Mouse (Mus musculus) limb, embryonic 15.5 days (tissue): ENCODE measurements around the gene Sh3bgr. TPM values are rescaled to one million over a fixed set of nuclear protein-coding genes. Genes with fewer than 3 reads are reported as not detected.
A peak's percentile ranks its signal among the peaks of the same experiment; 100 is the strongest.

ENCODE experiments used
- ATAC-seq: fragments of 200-750 bp; cut with Nextera tagmentation; 2 replicates; pipeline ENCODE4 v1.8.0; 2017; ENCODE audit warnings: low read depth, moderate TSS enrichment; ENCODE audit not compliant: insufficient number of reproducible peaks, low FRiP score, low TSS enrichment
- H3K27ac ChIP-seq: fragments of 300-500 bp; sonication (generic); 2 replicates; pipeline ENCODE4 v1.5.1; 2015; ENCODE audit warnings: moderate library complexity, mild to moderate bottlenecking, inconsistent platforms
- H3K27me3 ChIP-seq: fragments of 300-500 bp; sonication (generic); 2 replicates; pipeline ENCODE4 v1.6.1; 2015; ENCODE audit warnings: inconsistent platforms
- H3K36me3 ChIP-seq: fragments of 300-500 bp; sonication (generic); 2 replicates; pipeline ENCODE4 v1.6.1; 2015; ENCODE audit warnings: inconsistent platforms
- H3K4me1 ChIP-seq: fragments of 300-500 bp; sonication (generic); 2 replicates; pipeline ENCODE4 v1.6.1; 2015; ENCODE audit warnings: inconsistent platforms
- H3K4me2 ChIP-seq: fragments of 300-500 bp; sonication (generic); 2 replicates; pipeline ENCODE4 v1.6.1; 2015; ENCODE audit warnings: mild to moderate bottlenecking, inconsistent platforms
- H3K4me3 ChIP-seq: fragments of 300-500 bp; sonication (generic); 2 replicates; pipeline ENCODE4 v1.5.1; 2015; ENCODE audit warnings: mild to moderate bottlenecking, inconsistent platforms
- H3K9ac ChIP-seq: fragments of 300-500 bp; sonication (generic); 2 replicates; pipeline ENCODE4 v1.6.1; 2015; ENCODE audit warnings: inconsistent platforms
- H3K9me3 ChIP-seq: fragments of 300-500 bp; sonication (generic); 2 replicates; pipeline ENCODE4 v1.6.1; 2016; ENCODE audit warnings: inconsistent platforms
- WGBS: fragments of 180-500 bp; shearing (Covaris S2); methylation state at CpG from one replicate; pipeline ENCODE4 v1.1.7; 2015; 5-methylcytosine and 5-hydroxymethylcytosine counted together
- polyA plus RNA-seq: library from polyadenylated mRNA; unstranded; fragments of >200 nt; fragmentation: Nextera tagmentation; extraction: Ambion mirVana; gene quantifications from 2 replicates; pipeline ENCODE4 v1.2.1, GENCODE M21; 2015

Sh3bgr gene
- polyA plus RNA-seq, 1 experiment from 2014 or later, result 13.6 TPM

GRCm38 (mm10) chr16:96165723-96166264 is 34.5 kb upstream of the Sh3bgr start:
- no peak overlapping the region for H3K4me3 ChIP-seq
- WGBS, result 73% methylated on average over 4 of the region's 4 CpGs
- no peaks in the 10 kb centered on the region for H3K27me3 ChIP-seq
- no peak overlapping the region for H3K9ac ChIP-seq
- ATAC-seq, result no peak
- H3K36me3 ChIP-seq, result no peaks in the 10 kb centered on the region
- H3K4me2 ChIP-seq, result no peak overlapping the region
- H3K27ac ChIP-seq, result no peak overlapping the region
- H3K9me3 ChIP-seq, result no peaks in the 10 kb centered on the region
- H3K4me1 ChIP-seq, result no peaks in the 10 kb centered on the region

GRCm38 (mm10) chr16:96168837-96169236 is 31.4 kb upstream of the Sh3bgr start:
- Histone ChIP-seq H3K9ac (no peak overlapping the region), H3K4me3 (no peak overlapping the region)
- WGBS, result 86% methylated on average over 4 of the region's 4 CpGs

GRCm38 (mm10) chr16:96173648-96174047 is 26.6 kb upstream of the Sh3bgr start:
- H3K36me3 ChIP-seq, result no peaks in the 10 kb centered on the region
- H3K27ac ChIP-seq, result no peak overlapping the region
- no peaks in the 10 kb centered on the region for H3K4me1 ChIP-seq
- H3K9ac ChIP-seq, result no peak overlapping the region
- 71% methylated on average over 8 of the region's 8 CpGs for WGBS
- H3K4me3 ChIP-seq, result no peak overlapping the region
- no peak overlapping the region for H3K4me2 ChIP-seq
- ATAC-seq, result no peak
- no peaks in the 10 kb centered on the region for H3K27me3 ChIP-seq
- H3K9me3 ChIP-seq, result no peaks in the 10 kb centered on the region

More at GRCm38 (mm10) chr16:96168837-96169236, 31.4 kb upstream of the Sh3bgr start:
- no peak for ATAC-seq
- Histone ChIP-seq H3K27ac (no peak overlapping the region), H3K9me3 (no peaks in the 10 kb centered on the region), H3K36me3 (no peaks in the 10 kb centered on the region), H3K4me1 (no peaks in the 10 kb centered on the region), H3K27me3 (no peaks in the 10 kb centered on the region), H3K4me2 (no peak overlapping the region)

GRCm38 (mm10) chr16:96175399-96175798 is 24.9 kb upstream of the Sh3bgr start:
- Histone ChIP-seq H3K9me3 (no peaks in the 10 kb centered on the region), H3K4me2 (no peak overlapping the region), H3K9ac (no peak overlapping the region), H3K4me3 (no peak overlapping the region), H3K4me1 (no peaks in the 10 kb centered on the region), H3K36me3 (no peaks in the 10 kb centered on the region), H3K27me3 (no peaks in the 10 kb centered on the region), H3K27ac (no peak overlapping the region)
- WGBS, result 37% methylated on average over 2 of the region's 2 CpGs
- ATAC-seq, result no peak

GRCm38 (mm10) chr16:96179156-96179555 is 21.1 kb upstream of the Sh3bgr start:
- Histone ChIP-seq H3K4me3 (no peak overlapping the region), H3K9me3 (no peaks in the 10 kb centered on the region), H3K4me1 (no peaks in the 10 kb centered on the region), H3K9ac (no peak overlapping the region), H3K36me3 (no peaks in the 10 kb centered on the region), H3K27me3 (no peaks in the 10 kb centered on the region), H3K4me2 (no peak overlapping the region), H3K27ac (no peak overlapping the region)
- ATAC-seq, result no peak

- H3K27me3 ChIP-seq, result no peaks in the 10 kb centered on the region
- ATAC-seq, result no peak
- WGBS, result 74% methylated on average over 5 of the region's 5 CpGs
Measured at GRCm38 (mm10) chr16:96187619-96188018, 12.6 kb upstream of the Sh3bgr start.

GRCm38 (mm10) chr16:96191531-96192506 is 8.4 kb upstream of the Sh3bgr start, which contains the start of gene Lca5l:
Gene Lca5l (minus strand): TSS chr16:96192271.
- Histone ChIP-seq H3K27me3 (no peaks in the 10 kb centered on the region), H3K4me3 (peak within 1 kb of the TSS; percentile 70), H3K4me2 (peak within 1 kb of the TSS; percentile 86), H3K4me1 (peaks cover 5% of the 10 kb centered on the region; the same call in 1 of the 2 replicates), H3K9me3 (no peaks in the 10 kb centered on the region), H3K27ac (peak within 1 kb of the TSS; percentile 78), H3K36me3 (no peaks in the 10 kb centered on the region), H3K9ac (peak within 1 kb of the TSS; percentile 65)
- peak; percentile 92 for ATAC-seq
- WGBS, result 1% methylated on average over 77 of the region's 77 CpGs

More at GRCm38 (mm10) chr16:96187619-96188018, 12.6 kb upstream of the Sh3bgr start:
- Histone ChIP-seq H3K27ac (no peak overlapping the region), H3K4me3 (no peak overlapping the region), H3K9ac (no peak overlapping the region), H3K4me1 (peaks cover 5% of the 10 kb centered on the region; the same call in 1 of the 2 replicates), H3K9me3 (no peaks in the 10 kb centered on the region), H3K4me2 (no peak overlapping the region), H3K36me3 (no peaks in the 10 kb centered on the region)

- ATAC-seq, result no peak
- WGBS, result 36% methylated on average over 9 of the region's 9 CpGs
- no peak overlapping the region for H3K9ac ChIP-seq
Measured at GRCm38 (mm10) chr16:96200702-96201028, 415 bp downstream of the Sh3bgr start.

GRCm38 (mm10) chr16:96201485-96202232 is 1.4 kb downstream of the Sh3bgr start:
- H3K9me3 ChIP-seq, result no peaks in the 10 kb centered on the region
- no peak overlapping the region for H3K4me3 ChIP-seq
- WGBS, result 51% methylated on average over 11 of the region's 11 CpGs
- ATAC-seq, result no peak
- no peak overlapping the region for H3K9ac ChIP-seq
- H3K27me3 ChIP-seq, result no peaks in the 10 kb centered on the region
- H3K36me3 ChIP-seq, result no peaks in the 10 kb centered on the region
- H3K4me2 ChIP-seq, result no peak overlapping the region
- H3K4me1 ChIP-seq, result peaks cover 16% of the 10 kb centered on the region
- peak overlapping the region; percentile 27; the same call in 1 of the 2 replicates for H3K27ac ChIP-seq

More at GRCm38 (mm10) chr16:96200702-96201028, 415 bp downstream of the Sh3bgr start:
- no peaks in the 10 kb centered on the region for H3K27me3 ChIP-seq
- peak overlapping the region; percentile 50 for H3K4me2 ChIP-seq
- H3K4me1 ChIP-seq, result peaks cover 16% of the 10 kb centered on the region
- no peaks in the 10 kb centered on the region for H3K36me3 ChIP-seq
- H3K4me3 ChIP-seq, result peak overlapping the region; percentile 19; the same call in 1 of the 2 replicates
- no peaks in the 10 kb centered on the region for H3K9me3 ChIP-seq
- H3K27ac ChIP-seq, result no peak overlapping the region

GRCm38 (mm10) chr16:96209789-96210188 is 9.5 kb downstream of the Sh3bgr start:
- H3K36me3 ChIP-seq, result no peaks in the 10 kb centered on the region
- no peaks in the 10 kb centered on the region for H3K9me3 ChIP-seq
- H3K4me3 ChIP-seq, result no peak overlapping the region
- no peak overlapping the region for H3K4me2 ChIP-seq
- H3K27me3 ChIP-seq, result no peaks in the 10 kb centered on the region
- no peak overlapping the region for H3K9ac ChIP-seq
- ATAC-seq, result no peak
- WGBS, result 61% methylated on average over 10 of the region's 10 CpGs
- H3K4me1 ChIP-seq, result 0 out of 2 replicates have a peak, but pooled peaks cover 3% of the 10 kb centered on the region
- no peak overlapping the region for H3K27ac ChIP-seq

- no peak overlapping the region for H3K27ac ChIP-seq
- no peaks in the 10 kb centered on the region for H3K27me3 ChIP-seq
- 85% methylated on average over 7 of the region's 7 CpGs for WGBS
- no peaks in the 10 kb centered on the region for H3K9me3 ChIP-seq
- H3K9ac ChIP-seq, result no peak overlapping the region
- 0 out of 2 replicates have a peak, but pooled peaks cover 3% of the 10 kb centered on the region for H3K4me1 ChIP-seq
- ATAC-seq, result no peak
- H3K4me2 ChIP-seq, result no peak overlapping the region
- H3K4me3 ChIP-seq, result no peak overlapping the region
- no peaks in the 10 kb centered on the region for H3K36me3 ChIP-seq
Measured at GRCm38 (mm10) chr16:96210856-96211255, 10.6 kb downstream of the Sh3bgr start.
